Comparison of ENCODE assay signal across 10 mouse cellular contexts in the genomic region with DNA sequence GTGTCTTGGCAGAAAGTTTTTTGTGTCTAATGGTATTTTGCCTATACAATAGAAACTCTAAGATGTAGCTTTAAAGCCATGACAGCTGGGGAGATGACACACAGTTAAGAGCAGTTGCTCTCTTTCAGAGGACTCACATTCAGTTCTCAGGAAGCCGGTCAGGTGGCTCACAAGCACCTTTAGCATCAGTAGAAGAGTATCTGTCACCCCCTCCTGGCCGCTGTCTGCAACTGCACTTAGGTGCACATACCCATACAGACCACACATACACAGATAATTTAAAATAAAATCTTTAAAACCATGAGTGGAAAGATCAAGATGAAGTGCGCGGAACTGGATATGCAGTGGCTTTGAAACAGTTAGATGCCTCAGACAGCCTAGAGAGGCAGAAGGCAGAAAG.
DNase-seq lines count a peak whose midpoint lies in the region; ATAC-seq and TF ChIP-seq lines count a peak whose summit lies in the region.
"Had no signal": no experiment of that assay in that cellular context is flagged by ENCODE, and none has a peak within 500 bp of the region (broad histone marks: within the 10 kb centered on the region; RNA-seq: fewer than 3 reads in every experiment).

No protein-coding gene starts in this region.

- POLR2A ChIA-PET in Patski (lab: Charles Lee), result no interaction called here

- H3K9ac ChIP-seq in heart, postnatal 0 days (replicated peaks; ENCODE audit: low read depth, low read length), result no peak overlapping the region
- H3K9ac ChIP-seq: heart, embryonic 13.5 days; neural tube, embryonic 12.5 days had no signal

- H3K4me1 ChIP-seq in heart, postnatal 0 days (ENCODE audit: control insufficient read depth, insufficient read depth), result no peaks in the 10 kb centered on the region
- H3K4me1 ChIP-seq: heart, embryonic 13.5 days; neural tube, embryonic 12.5 days had no signal

- TF ChIP-seq EP300 in heart, postnatal 0 days (IDR thresholded peaks at IDR 0.05; ENCODE audit: low read depth), result no peak

- H3K36me3 ChIP-seq in heart, postnatal 0 days (replicated peaks; ENCODE audit: control insufficient read depth, insufficient read depth, low read length), result no peaks in the 10 kb centered on the region
- H3K36me3 ChIP-seq: heart, embryonic 13.5 days; neural tube, embryonic 12.5 days had no signal

- no peak for DNase-seq in heart, postnatal 0 days (ENCODE audit: low spot score)
- no peak for DNase-seq in heart, adult 18-20 months
- peak; percentile 11 for DNase-seq in lung, postnatal 36 days
- DNase-seq in lung, adult 18-20 months, result no peak
- DNase-seq in Patski (ENCODE audit: low read depth, low spot score), result no peak
- no peak for DNase-seq in c-Kit-positive CD71-positive TER-119-positive erythroid progenitor cells, embryonic 14.5 days (ENCODE audit: low spot score)
- no peak for DNase-seq in urinary bladder, adult 18-20 months (ENCODE audit: low spot score in 2 of 2)

- no peak overlapping the region for H3K4me2 ChIP-seq in heart, postnatal 0 days (ENCODE audit: low read depth, low read length)
- H3K4me2 ChIP-seq: heart, embryonic 13.5 days; neural tube, embryonic 12.5 days had no signal

- in situ Hi-C loops in Patski (cut with MboI; ENCODE audit: low pct_unique_long_range_greater_than_20kb), result no loop called here

- no peak overlapping the region for H3K27ac ChIP-seq in heart, postnatal 0 days (ENCODE audit: low read depth)
- H3K27ac ChIP-seq: heart, embryonic 13.5 days; neural tube, embryonic 12.5 days had no signal

- CTCF ChIA-PET in Patski (lab: Charles Lee), result no interaction called here

- 77% methylated on average over 4 of the region's 4 CpGs for WGBS in heart, postnatal 0 days

- H3K4me3 ChIP-seq in heart, postnatal 0 days (ENCODE audit: low read depth, low read length), result no peak overlapping the region
- H3K4me3 ChIP-seq: heart, embryonic 13.5 days; neural tube, embryonic 12.5 days had no signal

- no peak for ATAC-seq in heart, postnatal 0 days (ENCODE audit: insufficient read depth, low read depth)
- no peak for ATAC-seq in Patski
- ATAC-seq in neutrophil, adult 5-6 weeks (ENCODE audit: extremely low read depth, insufficient number of reproducible peaks, low FRiP score, poor library complexity, severe bottlenecking), result peak; percentile 63; the same call in 1 of the 2 replicates

- H3K27me3 ChIP-seq in heart, postnatal 0 days (ENCODE audit: control insufficient read depth, insufficient read depth, low read length), result no peaks in the 10 kb centered on the region
- H3K27me3 ChIP-seq in Patski, result no peaks in the 10 kb centered on the region
- H3K27me3 ChIP-seq: heart, embryonic 13.5 days; neural tube, embryonic 12.5 days had no signal

- no peaks in the 10 kb centered on the region for H3K9me3 ChIP-seq in heart, postnatal 0 days (replicated peaks; ENCODE audit: control insufficient read depth, low read length)
- H3K9me3 ChIP-seq: heart, embryonic 13.5 days; neural tube, embryonic 12.5 days had no signal

- TF ChIP-seq CTCF in heart, postnatal 0 days (IDR thresholded peaks at IDR 0.05; ENCODE audit: low read depth), result peak; percentile 27
- peak; percentile 19 for TF ChIP-seq CTCF in Patski (IDR thresholded peaks at IDR 0.05)
